9 mouse cellular contexts compared by ENCODE assay signal in the genomic region with DNA sequence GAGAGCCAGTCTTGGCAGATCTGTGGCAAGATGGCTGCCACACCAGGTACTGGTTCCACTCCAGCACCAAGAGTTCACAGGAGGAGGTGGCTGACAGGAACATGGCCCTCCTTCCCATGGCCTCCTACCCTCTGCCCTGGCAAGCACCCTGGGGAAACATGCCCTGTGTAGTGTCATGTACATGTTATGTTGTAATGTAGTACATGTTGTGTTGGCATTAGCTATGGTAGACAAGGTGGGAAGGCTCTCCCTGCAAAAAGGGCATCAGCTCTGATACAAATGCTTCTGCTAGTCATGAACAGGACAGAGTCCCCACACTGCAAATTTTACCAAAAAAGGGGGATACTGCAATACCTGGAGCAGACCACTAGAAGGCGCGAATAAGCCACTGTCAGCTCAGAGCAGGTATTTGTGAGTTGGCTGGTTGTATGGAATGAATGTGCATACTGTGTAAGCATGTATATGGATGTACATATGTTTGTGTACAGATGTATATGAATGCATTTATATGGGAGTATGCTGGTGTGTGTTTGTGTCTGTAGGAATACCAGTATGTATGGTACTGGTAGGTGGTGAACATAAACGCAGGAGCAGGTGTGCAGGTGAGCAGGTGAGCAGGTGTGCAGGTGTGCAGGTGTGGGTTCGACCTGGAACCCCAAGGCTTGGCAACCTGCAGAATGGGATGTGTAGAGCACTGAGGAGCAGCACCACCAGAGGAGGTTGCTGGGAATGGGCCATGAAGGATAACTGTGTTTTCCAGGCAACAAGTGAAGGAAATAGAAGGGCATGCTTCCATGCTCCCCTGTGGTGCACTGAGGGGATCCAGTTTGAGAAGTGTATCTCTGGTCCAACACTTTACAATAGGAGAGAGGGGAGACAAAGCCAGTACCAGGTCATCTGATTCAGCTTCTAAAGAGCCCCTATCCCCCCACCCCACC. TPM values are rescaled to one million over a fixed set of nuclear protein-coding genes. Genes with fewer than 3 reads are reported as not detected.
DNase-seq lines count a peak whose midpoint lies in the region; ATAC-seq and TF ChIP-seq lines count a peak whose summit lies in the region.
"Had no signal": no experiment of that assay in that cellular context is flagged by ENCODE, and none has a peak within 500 bp of the region (broad histone marks: within the 10 kb centered on the region; RNA-seq: fewer than 3 reads in every experiment).

No protein-coding gene starts in this region.

- peak; percentile 92 for TF ChIP-seq CTCF in intestine, postnatal 0 days (IDR thresholded peaks at IDR 0.05; ENCODE audit: low read depth)
- TF ChIP-seq CTCF in G1E (IDR thresholded peaks at IDR 0.05; ENCODE audit: low read depth, low read length), result peak; percentile 98
- peak; percentile 97 for TF ChIP-seq CTCF in hindbrain, postnatal 0 days (IDR thresholded peaks at IDR 0.05; ENCODE audit: low read depth)
- TF ChIP-seq CTCF in liver, adult 2 months (IDR thresholded peaks at IDR 0.05; ENCODE audit: low read depth, low read length), result peak; percentile 46; the same call in 1 of the 2 replicates

- H3K27me3 ChIP-seq in intestine, postnatal 0 days (replicated peaks; ENCODE audit: control insufficient read depth, insufficient read depth, low read length), result no peaks in the 10 kb centered on the region
- no peaks in the 10 kb centered on the region for H3K27me3 ChIP-seq in intestine, embryonic 15.5 days (replicated peaks)
- H3K27me3 ChIP-seq in G1E (ENCODE audit: insufficient read depth, low read length), result peaks cover 33% of the 10 kb centered on the region
- no peaks in the 10 kb centered on the region for H3K27me3 ChIP-seq in hindbrain, postnatal 0 days (ENCODE audit: insufficient read depth, low read length)
- no peaks in the 10 kb centered on the region for H3K27me3 ChIP-seq in liver, adult 2 months (ENCODE audit: control insufficient read depth, insufficient read depth, low read length)
- H3K27me3 ChIP-seq: lung, embryonic 15.5 days had no signal

- DNase-seq in G1E (ENCODE audit: low spot score), result peak; percentile 56
- peak; percentile 54 to 67 for DNase-seq in cerebellum, adult 18-20 months
- peak; percentile 78 for DNase-seq in hindbrain, postnatal 0 days (ENCODE audit: low spot score)
- DNase-seq in liver, adult 2 months (ENCODE audit: extremely low read depth, low read depth, low spot score), result peak; percentile 19
- peak; percentile 49 to 64 for DNase-seq in spleen, postnatal 10 days (ENCODE audit: low spot score in 2 of 2)
- DNase-seq in heart, adult 9 months (ENCODE audit: low spot score in 2 of 2), result no peak

- H3K27ac ChIP-seq in intestine, postnatal 0 days (ENCODE audit: low read depth, low read length), result no peak overlapping the region
- no peak overlapping the region for H3K27ac ChIP-seq in intestine, embryonic 15.5 days
- no peak overlapping the region for H3K27ac ChIP-seq in hindbrain, postnatal 0 days
- H3K27ac ChIP-seq in liver, adult 2 months (replicated peaks; ENCODE audit: insufficient read depth, low read depth, low read length), result no peak overlapping the region
- H3K27ac ChIP-seq: lung, embryonic 15.5 days had no signal

- no peak overlapping the region for H3K9ac ChIP-seq in intestine, postnatal 0 days (ENCODE audit: low read depth, low read length)
- no peak overlapping the region for H3K9ac ChIP-seq in intestine, embryonic 15.5 days
- H3K9ac ChIP-seq in hindbrain, postnatal 0 days (replicated peaks; ENCODE audit: low read length), result no peak overlapping the region
- H3K9ac ChIP-seq in liver, adult 2 months (ENCODE audit: low read depth, low read length), result no peak overlapping the region
- H3K9ac ChIP-seq: lung, embryonic 15.5 days had no signal

- no peak overlapping the region for H3K4me3 ChIP-seq in intestine, postnatal 0 days (ENCODE audit: low read depth, low read length)
- H3K4me3 ChIP-seq in intestine, embryonic 15.5 days (replicated peaks), result no peak overlapping the region
- no peak overlapping the region; the same call in 1 of the 2 replicates for H3K4me3 ChIP-seq in G1E (ENCODE audit: low read depth, low read length)
- H3K4me3 ChIP-seq in hindbrain, postnatal 0 days (ENCODE audit: low read length), result no peak overlapping the region
- no peak overlapping the region for H3K4me3 ChIP-seq in liver, adult 2 months (ENCODE audit: insufficient read depth, low read depth, low read length)
- H3K4me3 ChIP-seq: lung, embryonic 15.5 days had no signal

- peaks cover 7% of the 10 kb centered on the region for H3K79me2 ChIP-seq in liver, adult 2 months (ENCODE audit: control insufficient read depth, insufficient read depth, low read length)

- TF ChIP-seq POLR2A in liver, adult 2 months (IDR thresholded peaks at IDR 0.05; ENCODE audit: extremely low read depth, insufficient read depth, low read length), result no peak

- no peaks in the 10 kb centered on the region for H3K36me3 ChIP-seq in intestine, postnatal 0 days (ENCODE audit: control insufficient read depth, insufficient read depth)
- H3K36me3 ChIP-seq in intestine, embryonic 15.5 days, result no peaks in the 10 kb centered on the region
- peaks cover 6% of the 10 kb centered on the region for H3K36me3 ChIP-seq in G1E (replicated peaks)
- H3K36me3 ChIP-seq in hindbrain, postnatal 0 days (ENCODE audit: insufficient read depth, low read length), result no peaks in the 10 kb centered on the region
- no peaks in the 10 kb centered on the region for H3K36me3 ChIP-seq in liver, adult 2 months (ENCODE audit: control insufficient read depth, insufficient read depth, low read length)
- H3K36me3 ChIP-seq: lung, embryonic 15.5 days had no signal

- H3K4me1 ChIP-seq in intestine, postnatal 0 days (replicated peaks; ENCODE audit: control insufficient read depth, insufficient read depth, low read length), result no peaks in the 10 kb centered on the region
- H3K4me1 ChIP-seq in intestine, embryonic 15.5 days (replicated peaks), result peaks cover 8% of the 10 kb centered on the region; the same call in 1 of the 2 replicates
- peaks cover 33% of the 10 kb centered on the region for H3K4me1 ChIP-seq in G1E (ENCODE audit: insufficient read depth, low read depth, low read length)
- peaks cover 11% of the 10 kb centered on the region for H3K4me1 ChIP-seq in hindbrain, postnatal 0 days (ENCODE audit: insufficient read depth, low read length)
- H3K4me1 ChIP-seq in liver, adult 2 months (ENCODE audit: control insufficient read depth, insufficient read depth, low read length), result peaks cover 12% of the 10 kb centered on the region; the same call in 1 of the 2 replicates

- WGBS in intestine, postnatal 0 days, result 30% methylated on average over 4 of the region's 4 CpGs
- 35% methylated on average over 4 of the region's 4 CpGs for WGBS in intestine, embryonic 15.5 days
- WGBS in hindbrain, postnatal 0 days, result 31% methylated on average over 4 of the region's 4 CpGs
- 36% methylated on average over 4 of the region's 4 CpGs for WGBS in liver, adult 2 months

- H3K9me3 ChIP-seq in intestine, postnatal 0 days (ENCODE audit: control insufficient read depth), result no peaks in the 10 kb centered on the region
- no peaks in the 10 kb centered on the region for H3K9me3 ChIP-seq in intestine, embryonic 15.5 days
- no peaks in the 10 kb centered on the region for H3K9me3 ChIP-seq in G1E (replicated peaks)
- no peaks in the 10 kb centered on the region for H3K9me3 ChIP-seq in hindbrain, postnatal 0 days (ENCODE audit: low read length)
- H3K9me3 ChIP-seq: lung, embryonic 15.5 days had no signal

- no peak overlapping the region for H3K4me2 ChIP-seq in intestine, postnatal 0 days (replicated peaks; ENCODE audit: low read depth)
- H3K4me2 ChIP-seq in intestine, embryonic 15.5 days (replicated peaks), result no peak overlapping the region
- H3K4me2 ChIP-seq in hindbrain, postnatal 0 days (ENCODE audit: low read depth, low read length), result no peak overlapping the region
- H3K4me2 ChIP-seq: lung, embryonic 15.5 days had no signal

- no peak for ATAC-seq in intestine, postnatal 0 days
- no peak for ATAC-seq in intestine, embryonic 15.5 days
- ATAC-seq in G1E (ENCODE audit: extremely low read depth, insufficient number of reproducible peaks, low FRiP score, poor library complexity, severe bottlenecking), result no peak
- ATAC-seq in hindbrain, postnatal 0 days, result no peak

RNA-seq across cellular contexts. Expression of a gene that starts 2.9 kb away (rescaled TPM):
- polyA plus RNA-seq in intestine, postnatal 0 days (2015; fragmentation: Nextera tagmentation; extraction: Ambion mirVana), result 45.8 TPM in 2 replicates
- 82.2 and 84.1 TPM in 2 replicates for polyA plus RNA-seq in intestine, embryonic 15.5 days (2015; fragmentation: Nextera tagmentation; extraction: Ambion mirVana)
- 36.4 and 110 TPM in 2 replicates for total RNA-seq in G1E (2014; fragmentation: Nextera tagmentation)
- total RNA-seq in G1E (2017), result 41.3 and 42.2 TPM in 2 replicates
- 99.1 and 128 TPM in 2 replicates for polyA plus RNA-seq in G1E (2012)
- total RNA-seq in hindbrain, postnatal 0 days (2014; rRNA removed), result 93.6 and 131 TPM in 2 replicates
- 148 and 150 TPM in 2 replicates for polyA plus RNA-seq in hindbrain, postnatal 0 days (2015; fragmentation: Nextera tagmentation; extraction: Ambion mirVana)
- 25.4 and 28.4 TPM in 2 replicates for total RNA-seq in liver, adult 2 months (2014; rRNA removed)
- 22.4 and 23.9 TPM in 2 replicates for polyA plus RNA-seq in liver, adult 2 months (2012; rRNA removed)

RNA-seq across cellular contexts. Expression of a gene that starts 41.3 kb away (rescaled TPM):
- polyA plus RNA-seq in intestine, postnatal 0 days (2015; fragmentation: Nextera tagmentation; extraction: Ambion mirVana), result 3.5 and 4.9 TPM in 2 replicates
- polyA plus RNA-seq in intestine, embryonic 15.5 days (2015; fragmentation: Nextera tagmentation; extraction: Ambion mirVana), result 11.3 and 15.6 TPM in 2 replicates
- total RNA-seq in G1E (2014; fragmentation: Nextera tagmentation) (21.6 and 28.9 TPM in 2 replicates), G1E (2017) (12.9 and 18.2 TPM in 2 replicates)
- polyA plus RNA-seq in G1E (2012), result 4.8 and 5.1 TPM in 2 replicates
- 98.7 and 106 TPM in 2 replicates for total RNA-seq in hindbrain, postnatal 0 days (2014; rRNA removed)
- 44.1 and 56.8 TPM in 2 replicates for polyA plus RNA-seq in hindbrain, postnatal 0 days (2015; fragmentation: Nextera tagmentation; extraction: Ambion mirVana)
- total RNA-seq in liver, adult 2 months (2014; rRNA removed), result 5.4 and 9.0 TPM in 2 replicates
- polyA plus RNA-seq in liver, adult 2 months (2012; rRNA removed), result 2.4 and 2.5 TPM in 2 replicates

Comparison
In these comparisons a context has a peak if more than half of its experiments do, and no peak if none do; other contexts are left out.
1. CTCF ChIP-seq: peak in every context shown above with its lines; median percentile 98 in G1E; 97 in hindbrain, postnatal 0 days; 92 in intestine, postnatal 0 days; 46 in liver, adult 2 months.
2. DNase-seq: peak in G1E (single experiment), cerebellum, adult 18-20 months (2 of 2), hindbrain, postnatal 0 days (single experiment), liver, adult 2 months (single experiment) and spleen, postnatal 10 days (2 of 2); none in heart, adult 9 months (0 of 2).